Mouse (Mus musculus): ENCODE data around the gene Zer1. TPM values are rescaled to one million over a fixed set of nuclear protein-coding genes. Genes with fewer than 3 reads are reported as not detected.

Gene Zer1
- polyA plus RNA-seq, 1 experiment from 2014 or later: 12.0 TPM

GRCm38 (mm10) chr2:30077502-30078348 is 46.7 kb downstream of the Zer1 start, which contains the start of gene Pkn3:
Gene Pkn3, plus strand, starts transcription at chr2:30077684.
- ATAC-seq (ENCODE audit: insufficient number of reproducible peaks, insufficient read depth, low FRiP score, low TSS enrichment, low read depth): peak; percentile 75
- peak within 1 kb of the TSS; percentile 82 for H3K4me2 ChIP-seq
- peaks cover 10% of the 10 kb centered on the region for H3K4me1 ChIP-seq (replicated peaks)
- peaks cover 14% of the 10 kb centered on the region for H3K36me3 ChIP-seq
- H3K9ac ChIP-seq (replicated peaks): peak within 1 kb of the TSS; percentile 65
- under 1% methylated on average over 53 of the region's 53 CpGs for WGBS
- H3K27me3 ChIP-seq: no peaks in the 10 kb centered on the region
- no peaks in the 10 kb centered on the region for H3K9me3 ChIP-seq
- peak within 1 kb of the TSS; percentile 88 for H3K27ac ChIP-seq
- peak within 1 kb of the TSS; percentile 60 for H3K4me3 ChIP-seq (replicated peaks)

- H3K9ac ChIP-seq (replicated peaks): no peak overlapping the region
- WGBS: 62% methylated on average over 6 of the region's 6 CpGs
Measured at GRCm38 (mm10) chr2:30076959-30077358, 47.4 kb downstream of the Zer1 start.

GRCm38 (mm10) chr2:30076439-30076838 is 47.9 kb downstream of the Zer1 start:
- Histone ChIP-seq H3K9me3 (no peaks in the 10 kb centered on the region), H3K27me3 (no peaks in the 10 kb centered on the region), H3K4me1 (replicated peaks) (peaks cover 10% of the 10 kb centered on the region), H3K9ac (replicated peaks) (no peak overlapping the region), H3K4me2 (no peak overlapping the region), H3K27ac (no peak overlapping the region), H3K36me3 (peaks cover 22% of the 10 kb centered on the region), H3K4me3 (replicated peaks) (no peak overlapping the region)
- no peak for ATAC-seq (ENCODE audit: insufficient number of reproducible peaks, insufficient read depth, low FRiP score, low TSS enrichment, low read depth)
- WGBS: 92% methylated on average over 9 of the region's 9 CpGs

More at GRCm38 (mm10) chr2:30076959-30077358, 47.4 kb downstream of the Zer1 start:
- H3K4me3 ChIP-seq (replicated peaks): peak overlapping the region; percentile 60
- peaks cover 10% of the 10 kb centered on the region for H3K4me1 ChIP-seq (replicated peaks)
- H3K27me3 ChIP-seq: no peaks in the 10 kb centered on the region
- peak overlapping the region; percentile 82 for H3K4me2 ChIP-seq
- peak overlapping the region; percentile 88 for H3K27ac ChIP-seq
- H3K36me3 ChIP-seq: peaks cover 20% of the 10 kb centered on the region
- ATAC-seq (ENCODE audit: insufficient number of reproducible peaks, insufficient read depth, low FRiP score, low TSS enrichment, low read depth): peak; percentile 35
- H3K9me3 ChIP-seq: no peaks in the 10 kb centered on the region

DNA sequence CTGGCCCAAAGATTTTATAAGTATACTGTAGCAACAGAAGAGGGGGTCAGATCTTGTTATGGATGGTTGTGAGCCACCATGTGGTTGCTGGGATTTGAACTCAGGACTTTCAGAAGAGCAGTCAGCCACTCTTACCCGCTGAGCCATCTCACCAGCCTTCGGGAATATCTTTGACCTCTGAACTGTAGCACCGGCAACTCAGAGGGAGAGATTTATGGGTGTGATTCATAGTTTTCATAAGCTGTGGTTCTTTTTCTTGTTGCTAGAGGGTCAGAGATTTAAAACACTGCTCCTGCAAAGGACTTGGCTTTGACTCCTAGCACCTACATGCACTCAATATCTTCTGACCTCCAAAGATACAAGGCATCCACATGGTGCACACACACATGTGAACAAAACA is 48.8 kb downstream of the Zer1 start:
- Histone ChIP-seq H3K4me1 (replicated peaks) (peaks cover 10% of the 10 kb centered on the region), H3K9ac (replicated peaks) (no peak overlapping the region), H3K27ac (no peak overlapping the region), H3K36me3 (peaks cover 24% of the 10 kb centered on the region), H3K9me3 (no peaks in the 10 kb centered on the region), H3K27me3 (no peaks in the 10 kb centered on the region), H3K4me3 (replicated peaks) (no peak overlapping the region), H3K4me2 (no peak overlapping the region)
- no peak for ATAC-seq (ENCODE audit: insufficient number of reproducible peaks, insufficient read depth, low FRiP score, low TSS enrichment, low read depth)
- WGBS: 71% methylated on average over 3 of the region's 3 CpGs

DNA sequence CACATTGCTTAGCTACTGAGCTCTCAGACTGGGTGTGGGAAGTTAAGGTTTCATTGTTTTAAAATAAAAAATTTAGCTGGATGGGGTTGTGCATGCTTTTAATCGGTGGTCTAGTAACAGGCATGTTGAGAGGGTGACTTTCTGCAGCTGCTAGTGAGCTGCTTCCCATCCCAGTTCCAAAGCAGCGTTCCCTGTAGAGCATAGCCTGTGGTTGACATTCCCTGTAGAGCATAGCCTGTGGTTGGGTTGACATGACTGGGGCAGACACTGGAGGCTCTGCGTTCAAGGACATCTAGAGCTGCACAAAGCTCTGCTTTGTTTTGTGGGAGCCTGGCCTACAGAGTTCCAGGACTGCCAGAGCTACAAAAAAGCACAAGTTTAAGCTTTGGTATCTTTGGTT is 51.1 kb downstream of the Zer1 start:
- H3K4me1 ChIP-seq (replicated peaks): peaks cover 8% of the 10 kb centered on the region
- H3K9me3 ChIP-seq: no peaks in the 10 kb centered on the region
- ATAC-seq (ENCODE audit: insufficient number of reproducible peaks, insufficient read depth, low FRiP score, low TSS enrichment, low read depth): no peak
- no peak overlapping the region for H3K9ac ChIP-seq (replicated peaks)
- no peak overlapping the region for H3K4me2 ChIP-seq
- H3K27ac ChIP-seq: 0 out of 2 replicates have a peak overlapping the region, but pooled peaks have one; percentile 29
- 87% methylated on average over 3 of the region's 3 CpGs for WGBS
- H3K36me3 ChIP-seq: peaks cover 47% of the 10 kb centered on the region
- no peaks in the 10 kb centered on the region for H3K27me3 ChIP-seq
- H3K4me3 ChIP-seq (replicated peaks): no peak overlapping the region

GRCm38 (mm10) chr2:30072875-30073274 is 51.5 kb downstream of the Zer1 start:
- no peak overlapping the region for H3K4me2 ChIP-seq
- no peak for ATAC-seq (ENCODE audit: insufficient number of reproducible peaks, insufficient read depth, low FRiP score, low TSS enrichment, low read depth)
- H3K4me3 ChIP-seq (replicated peaks): no peak overlapping the region
- 0 out of 2 replicates have a peak overlapping the region, but pooled peaks have one; percentile 29 for H3K27ac ChIP-seq
- H3K4me1 ChIP-seq (replicated peaks): peaks cover 8% of the 10 kb centered on the region
- H3K36me3 ChIP-seq: peaks cover 51% of the 10 kb centered on the region
- no peak overlapping the region for H3K9ac ChIP-seq (replicated peaks)
- H3K27me3 ChIP-seq: no peaks in the 10 kb centered on the region
- 80% methylated on average over 7 of the region's 7 CpGs for WGBS
- no peaks in the 10 kb centered on the region for H3K9me3 ChIP-seq

- Histone ChIP-seq H3K4me2 (peak overlapping the region; percentile 83), H3K4me1 (replicated peaks) (peaks cover 35% of the 10 kb centered on the region), H3K4me3 (replicated peaks) (peak overlapping the region; percentile 100), H3K27ac (no peak overlapping the region), H3K9ac (replicated peaks) (peak overlapping the region; percentile 99), H3K9me3 (no peaks in the 10 kb centered on the region), H3K36me3 (peaks cover 41% of the 10 kb centered on the region), H3K27me3 (no peaks in the 10 kb centered on the region)
- ATAC-seq (ENCODE audit: insufficient number of reproducible peaks, insufficient read depth, low FRiP score, low TSS enrichment, low read depth): no peak
- 20% methylated on average over 7 of the region's 7 CpGs for WGBS
Measured at GRCm38 (mm10) chr2:30067962-30068361, 56.4 kb downstream of the Zer1 start.

DNA sequence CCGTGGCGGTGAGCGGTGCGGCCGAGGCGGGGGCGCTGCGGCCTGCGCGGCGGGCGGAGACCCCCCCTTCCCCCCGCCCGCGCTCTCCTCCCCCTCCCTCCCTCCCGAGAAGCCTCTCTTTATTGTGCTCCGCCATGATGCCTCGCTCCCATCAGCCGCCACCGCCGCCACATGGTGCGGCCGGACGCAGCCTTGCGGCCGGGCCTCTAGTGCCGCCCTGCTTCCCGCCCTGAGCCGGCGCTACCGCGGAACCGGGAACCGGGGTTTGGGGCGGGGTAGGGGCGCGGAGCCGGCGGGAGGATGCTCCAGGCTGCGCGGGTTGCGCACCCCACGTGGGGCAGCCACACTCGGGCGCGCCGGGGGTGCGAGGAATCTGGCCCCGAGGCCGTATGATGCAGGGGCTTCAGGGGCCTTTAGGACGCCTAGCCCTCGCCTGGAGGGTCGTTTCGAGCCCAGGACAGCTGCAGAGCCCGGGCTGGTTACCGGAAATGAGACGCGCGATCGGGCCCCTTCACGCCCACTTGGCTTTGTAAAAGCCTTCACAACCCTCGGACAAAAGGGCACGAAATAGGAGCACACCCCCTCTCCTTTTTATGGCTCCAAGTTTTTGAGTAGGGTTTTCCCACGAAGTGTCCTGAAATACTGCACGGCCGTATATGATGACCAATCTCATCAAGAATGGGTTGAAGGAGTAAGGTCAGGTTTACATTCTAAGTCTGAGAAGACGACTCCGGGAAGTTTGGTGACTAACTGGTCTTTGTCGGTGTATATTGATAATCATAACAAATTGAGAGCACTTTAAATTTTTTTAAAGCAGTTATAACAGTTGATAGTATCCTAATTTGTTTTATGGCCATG is 57.1 kb downstream of the Zer1 start:
- peak overlapping the region; percentile 100 for H3K27ac ChIP-seq
- H3K27me3 ChIP-seq: no peaks in the 10 kb centered on the region
- peak overlapping the region; percentile 99 for H3K9ac ChIP-seq (replicated peaks)
- WGBS: under 1% methylated on average over 52 of the region's 69 CpGs
- H3K36me3 ChIP-seq: peaks cover 34% of the 10 kb centered on the region
- peak overlapping the region; percentile 100 for H3K4me3 ChIP-seq (replicated peaks)
- no peak for ATAC-seq (ENCODE audit: insufficient number of reproducible peaks, insufficient read depth, low FRiP score, low TSS enrichment, low read depth)
- H3K9me3 ChIP-seq: no peaks in the 10 kb centered on the region
- peaks cover 35% of the 10 kb centered on the region for H3K4me1 ChIP-seq (replicated peaks)
- H3K4me2 ChIP-seq: peak overlapping the region; percentile 83

- Histone ChIP-seq H3K9me3 (no peaks in the 10 kb centered on the region), H3K4me3 (replicated peaks) (peak overlapping the region; percentile 100), H3K27me3 (no peaks in the 10 kb centered on the region), H3K4me2 (peak overlapping the region; percentile 83), H3K36me3 (peaks cover 30% of the 10 kb centered on the region), H3K9ac (replicated peaks) (peak overlapping the region; percentile 99), H3K4me1 (replicated peaks) (peaks cover 40% of the 10 kb centered on the region), H3K27ac (peak overlapping the region; percentile 100)
- peak; percentile 94 for ATAC-seq (ENCODE audit: insufficient number of reproducible peaks, insufficient read depth, low FRiP score, low TSS enrichment, low read depth)
- under 1% methylated on average over 78 of the region's 101 CpGs for WGBS
Measured at GRCm38 (mm10) chr2:30066046-30066901, 58.1 kb downstream of the Zer1 start.

DNA sequence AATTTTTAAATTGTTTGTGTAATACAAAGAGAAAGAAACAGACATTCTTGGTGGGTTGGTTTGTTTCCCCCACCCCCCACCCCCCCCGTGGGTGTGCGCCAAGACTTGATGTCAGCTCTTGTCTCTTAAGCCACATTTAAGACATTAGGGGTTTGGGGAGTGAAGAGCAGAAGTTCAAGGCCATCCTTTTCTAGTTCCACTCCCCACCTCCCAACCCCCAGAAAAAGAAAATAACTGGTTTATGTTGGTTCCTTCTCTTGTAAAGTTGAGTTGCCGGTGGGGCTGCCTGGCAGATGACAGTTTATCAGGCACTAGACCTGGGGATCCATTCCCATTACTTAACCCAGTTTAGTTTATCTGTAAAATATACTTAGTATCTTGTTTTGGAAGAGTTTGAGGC is 60.1 kb downstream of the Zer1 start:
- Histone ChIP-seq H3K4me3 (replicated peaks) (peak overlapping the region; percentile 62; the same call in 1 of the 2 replicates), H3K27ac (0 out of 2 replicates have a peak overlapping the region, but pooled peaks have one; percentile 5), H3K9me3 (no peaks in the 10 kb centered on the region), H3K27me3 (no peaks in the 10 kb centered on the region), H3K36me3 (peaks cover 15% of the 10 kb centered on the region), H3K9ac (replicated peaks) (peak overlapping the region; percentile 34; the same call in 1 of the 2 replicates), H3K4me1 (replicated peaks) (peaks cover 43% of the 10 kb centered on the region), H3K4me2 (peak overlapping the region; percentile 85)
- WGBS: 38% methylated on average over 3 of the region's 3 CpGs
- no peak for ATAC-seq (ENCODE audit: insufficient number of reproducible peaks, insufficient read depth, low FRiP score, low TSS enrichment, low read depth)

Data from limb, embryonic 12.5 days (tissue).